Comparison of ENCODE assay signal across 20 mouse cellular contexts in genomic region chr8:26688035-26688434, GRCm38 (mm10).
A peak's percentile ranks its signal among the peaks of the same experiment; 100 is the strongest.
DNase-seq lines count a peak whose midpoint lies in the region; ATAC-seq and TF ChIP-seq lines count a peak whose summit lies in the region.
"Had no signal": no experiment of that assay in that cellular context is flagged by ENCODE, and none has a peak within 500 bp of the region (broad histone marks: within the 10 kb centered on the region; RNA-seq: fewer than 3 reads in every experiment).

No protein-coding gene starts in this region.

- H3K4me2 ChIP-seq in midbrain, postnatal 0 days (ENCODE audit: low read depth, low read length, poor library complexity, severe bottlenecking) = no peak overlapping the region
- H3K4me2 ChIP-seq: forebrain, embryonic 15.5 days; heart, embryonic 11.5 days; heart, embryonic 15.5 days; hindbrain, embryonic 14.5 days; intestine, embryonic 15.5 days had no signal

- DNase-seq in adrenal gland, adult 2 months = peak; percentile 10
- no peak for DNase-seq in adrenal gland, postnatal 4 days (ENCODE audit: low spot score in 2 of 2)
- DNase-seq in 3T3-L1 (ENCODE audit: low read depth, low spot score) = peak; percentile 70
- DNase-seq in fibroblast of lung, adult 2 months (ENCODE audit: low read depth) = peak; percentile 89
- no peak for DNase-seq in midbrain, postnatal 0 days (ENCODE audit: low spot score)
- no peak for DNase-seq in c-Kit-positive CD71-positive TER-119-positive erythroid progenitor cells, embryonic 14.5 days (ENCODE audit: low spot score)
- DNase-seq: adrenal gland, postnatal 10 days; cerebellum, adult 2 months; cerebellum, postnatal 10 days; gastrocnemius, postnatal 10 days; heart, adult 2 months; heart, postnatal 14 days had no signal

- H3K27ac ChIP-seq in bone marrow macrophage, adult 2 months (ENCODE audit: insufficient read depth, low read depth, low read length) = peak overlapping the region; percentile 45; the same call in 1 of the 2 replicates
- no peak overlapping the region for H3K27ac ChIP-seq in midbrain, postnatal 0 days (ENCODE audit: low read depth, low read length)
- H3K27ac ChIP-seq: forebrain, embryonic 15.5 days; heart, adult 2 months; heart, embryonic 15.5 days; hindbrain, embryonic 14.5 days; intestine, embryonic 15.5 days had no signal

- no peaks in the 10 kb centered on the region for H3K9me3 ChIP-seq in midbrain, postnatal 0 days (ENCODE audit: low read length)
- H3K9me3 ChIP-seq: forebrain, embryonic 15.5 days; heart, embryonic 15.5 days; intestine, embryonic 15.5 days had no signal

- no peak overlapping the region for H3K9ac ChIP-seq in midbrain, postnatal 0 days (replicated peaks; ENCODE audit: low read length, poor library complexity, severe bottlenecking)
- H3K9ac ChIP-seq: forebrain, embryonic 15.5 days; heart, embryonic 15.5 days; hindbrain, embryonic 14.5 days; intestine, embryonic 15.5 days had no signal

- no peak for TF ChIP-seq POLR2A in bone marrow macrophage, adult 2 months (IDR thresholded peaks at IDR 0.05; ENCODE audit: borderline replicate concordance, low read depth, low read length)

- ATAC-seq in granulocyte monocyte progenitor cell, adult 5-6 weeks (replicated peaks; ENCODE audit: poor library complexity, severe bottlenecking) = no peak
- no peak for ATAC-seq in midbrain, postnatal 0 days (ENCODE audit: low FRiP score)
- ATAC-seq: forebrain, embryonic 15.5 days; intestine, embryonic 15.5 days had no signal

- peaks cover 27% of the 10 kb centered on the region for H3K4me1 ChIP-seq in bone marrow macrophage, adult 2 months (ENCODE audit: control insufficient read depth, insufficient read depth, low read length)
- no peaks in the 10 kb centered on the region for H3K4me1 ChIP-seq in midbrain, postnatal 0 days (ENCODE audit: insufficient read depth, low read length)
- H3K4me1 ChIP-seq: heart, embryonic 15.5 days had no signal

- H3K27me3 ChIP-seq in midbrain, postnatal 0 days (ENCODE audit: insufficient read depth, low read length) = no peaks in the 10 kb centered on the region
- H3K27me3 ChIP-seq: forebrain, embryonic 15.5 days; intestine, embryonic 15.5 days had no signal

- 83% methylated on average over 4 of the region's 4 CpGs for WGBS in midbrain, postnatal 0 days

- no peaks in the 10 kb centered on the region for H3K36me3 ChIP-seq in midbrain, postnatal 0 days (ENCODE audit: insufficient read depth, low read length)
- H3K36me3 ChIP-seq: forebrain, embryonic 15.5 days; heart, embryonic 15.5 days; intestine, embryonic 15.5 days had no signal

- H3K4me3 ChIP-seq in bone marrow macrophage, adult 2 months (ENCODE audit: insufficient read depth, low read length) = no peak overlapping the region
- no peak overlapping the region for H3K4me3 ChIP-seq in midbrain, postnatal 0 days (ENCODE audit: low read depth, low read length)
- H3K4me3 ChIP-seq: erythroblast, embryonic 14.5 days; forebrain, embryonic 15.5 days; heart, adult 2 months; heart, embryonic 15.5 days; intestine, embryonic 15.5 days had no signal

- TF ChIP-seq CTCF in bone marrow macrophage, adult 2 months (IDR thresholded peaks at IDR 0.05; ENCODE audit: low read depth, low read length) = no peak
- no peak for TF ChIP-seq CTCF in midbrain, postnatal 0 days (IDR thresholded peaks at IDR 0.05)

Comparison
In these comparisons a context has a peak if more than half of its experiments do, and no peak if none do; other contexts are left out.
1. DNase-seq: peak in adrenal gland, adult 2 months (single experiment), 3T3-L1 (single experiment) and fibroblast of lung, adult 2 months (single experiment); none in adrenal gland, postnatal 4 days (0 of 2), midbrain, postnatal 0 days (single experiment) and c-Kit-positive CD71-positive TER-119-positive erythroid progenitor cells, embryonic 14.5 days (single experiment).